Mouse (Mus musculus): ENCODE results near the gene Uqcc1.
"Not testable (repeated sequence)": the region's sequence is repeated elsewhere in the genome, so short reads cannot be mapped to it uniquely, and the experiment has no call there.

Uqcc1 gene

DNA sequence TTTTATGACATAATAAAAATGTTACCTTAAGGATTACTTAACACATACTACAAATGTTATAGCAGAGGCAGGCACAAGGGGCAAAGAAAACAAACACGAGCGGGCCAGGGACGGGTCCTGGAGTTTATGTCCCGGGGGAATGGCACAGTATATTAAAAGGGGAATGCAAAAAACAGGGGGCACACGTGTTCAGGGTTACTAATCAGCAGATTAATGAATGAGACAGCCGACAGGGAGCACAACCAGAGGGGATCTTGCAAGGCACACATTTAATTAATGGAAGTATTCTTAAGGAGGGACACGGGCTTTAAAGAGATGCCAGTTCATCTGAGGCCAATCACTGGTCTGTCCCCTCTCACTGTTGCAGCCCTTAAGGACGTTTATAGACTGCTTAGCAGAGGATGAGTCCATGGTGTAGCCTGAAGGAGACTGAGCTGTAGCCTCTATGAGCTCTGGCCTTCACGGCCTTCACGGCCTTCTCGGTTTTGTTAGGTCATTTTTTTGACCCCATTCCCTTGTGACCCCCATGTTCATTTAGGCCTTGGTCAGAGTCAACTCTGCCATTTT lies 66.7 kb downstream of the Uqcc1 start:
- in situ Hi-C loops (cut with MboI; ENCODE audit: low sequenced_read_pairs), result no loop called here

GRCm38 (mm10) chr2:155862573-155863300 lies 67.4 kb downstream of the Uqcc1 start:
- in situ Hi-C loops (cut with MboI; ENCODE audit: low sequenced_read_pairs), result no loop called here

- in situ Hi-C loops (cut with MboI; ENCODE audit: low sequenced_read_pairs), result no loop called here
These were observed 68.5 kb downstream of the Uqcc1 start for GRCm38 (mm10) chr2:155861581-155861980.

GRCm38 (mm10) chr2:155860102-155860501 lies 70.0 kb downstream of the Uqcc1 start:
- in situ Hi-C loops (cut with MboI; ENCODE audit: low sequenced_read_pairs), result no loop called here

GRCm38 (mm10) chr2:155852536-155852935 lies 77.6 kb downstream of the Uqcc1 start:
- in situ Hi-C loops (cut with MboI; ENCODE audit: low sequenced_read_pairs), result loop anchor here (5.0 kb wide), 1 partner anchor 95 kb away; the partner anchor contains the start of gene Gdf5

- in situ Hi-C loops (cut with MboI; ENCODE audit: low sequenced_read_pairs), result loop anchor here (5.0 kb wide), 1 partner anchor 97 kb away; the partner anchor contains the start of gene Gdf5
These were observed 80.0 kb downstream of the Uqcc1 start for GRCm38 (mm10) chr2:155850120-155850519.

DNA sequence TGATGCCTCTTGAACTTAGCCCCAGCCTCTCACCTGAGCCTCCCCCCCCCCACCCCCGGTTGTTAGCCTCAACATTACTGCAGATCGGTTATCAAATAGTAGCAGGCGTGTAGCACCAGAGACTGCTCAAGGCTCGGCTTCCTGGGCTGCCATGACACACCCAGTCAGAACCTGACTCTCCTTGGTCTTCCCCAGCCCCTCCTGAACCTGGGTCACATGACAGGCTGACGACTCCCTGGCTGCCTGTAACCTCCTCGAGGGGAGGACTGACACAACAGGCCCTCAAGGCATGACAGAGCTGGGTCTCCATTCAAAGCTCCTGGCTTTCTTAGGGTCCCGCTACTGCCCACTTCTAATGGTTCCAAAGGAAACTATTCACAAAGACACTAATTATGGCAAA lies 80.6 kb downstream of the Uqcc1 start:
- in situ Hi-C loops (cut with MboI; ENCODE audit: low sequenced_read_pairs), result no loop called here

- in situ Hi-C loops (cut with MboI; ENCODE audit: low sequenced_read_pairs), result no loop called here
These were observed 81.8 kb downstream of the Uqcc1 start for GRCm38 (mm10) chr2:155848291-155848690.

DNA sequence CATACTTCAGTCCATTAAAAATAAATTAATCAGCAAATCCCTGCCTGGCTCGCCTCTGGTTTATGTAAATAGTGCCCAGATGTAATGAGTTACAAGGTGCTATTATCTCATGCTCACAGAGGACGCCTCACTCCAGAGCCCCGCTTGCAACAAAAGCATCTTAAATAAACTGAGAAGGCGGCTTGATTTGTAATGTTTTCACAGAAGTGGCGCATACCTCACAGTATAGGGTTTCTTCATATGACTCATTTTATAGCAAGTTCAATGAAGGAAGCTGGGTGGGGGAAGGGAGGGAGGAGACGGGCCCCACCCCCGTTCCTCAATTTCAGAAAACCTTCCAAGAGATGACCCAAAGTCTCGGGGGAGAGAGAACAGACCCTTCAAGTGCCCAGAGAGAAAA lies 83.2 kb downstream of the Uqcc1 start:
- in situ Hi-C loops (cut with MboI; ENCODE audit: low sequenced_read_pairs), result no loop called here

GRCm38 (mm10) chr2:155838961-155839360 lies 91.1 kb downstream of the Uqcc1 start:
- in situ Hi-C loops (cut with MboI; ENCODE audit: low sequenced_read_pairs), result no loop called here

- in situ Hi-C loops (cut with MboI; ENCODE audit: low sequenced_read_pairs), result no loop called here
These were observed 92.1 kb downstream of the Uqcc1 start for GRCm38 (mm10) chr2:155837961-155838360.

DNA sequence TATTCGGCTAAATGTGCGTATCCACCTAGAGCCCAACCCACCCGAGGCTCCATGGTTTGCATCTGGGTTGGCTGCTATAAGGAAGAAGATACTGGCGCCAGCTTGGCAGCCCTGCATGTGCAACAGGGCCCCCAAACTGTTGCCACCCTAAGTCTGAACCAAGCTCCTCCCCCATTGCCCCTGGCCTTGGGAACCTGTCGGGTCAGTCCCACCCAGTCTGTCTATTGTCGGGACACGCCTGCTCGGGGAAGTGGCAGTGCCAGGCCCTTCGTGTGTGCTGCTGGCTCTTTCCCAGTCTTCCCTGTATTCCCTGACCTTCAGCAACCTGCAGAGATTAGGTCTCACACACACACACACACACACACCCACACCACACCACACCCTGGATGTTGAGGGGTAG lies 95.4 kb downstream of the Uqcc1 start, which contains the start of gene Fam83c:
TSS of gene Fam83c (minus strand) at position 123 of the 400 bp plus-strand sequence.
- in situ Hi-C loops (cut with MboI; ENCODE audit: low sequenced_read_pairs), result no loop called here

- in situ Hi-C loops (cut with MboI; ENCODE audit: low sequenced_read_pairs), result not testable (repeated sequence)
These were observed 98.0 kb downstream of the Uqcc1 start for GRCm38 (mm10) chr2:155832087-155832486.

- in situ Hi-C loops (cut with MboI; ENCODE audit: low sequenced_read_pairs), result no loop called here
These were observed 98.8 kb downstream of the Uqcc1 start for GRCm38 (mm10) chr2:155831302-155831701.

- in situ Hi-C loops (cut with MboI; ENCODE audit: low sequenced_read_pairs), result no loop called here
These were observed 99.3 kb downstream of the Uqcc1 start for GRCm38 (mm10) chr2:155830841-155831240.

GRCm38 (mm10) chr2:155826630-155827424 lies 103.3 kb downstream of the Uqcc1 start, which contains the start of gene Eif6:
Eif6 (minus strand) TSS chr2:155826925.
- in situ Hi-C loops (cut with MboI; ENCODE audit: low sequenced_read_pairs), result no loop called here

GRCm38 (mm10) chr2:155825904-155826629 lies 104.0 kb downstream of the Uqcc1 start:
- in situ Hi-C loops (cut with MboI; ENCODE audit: low sequenced_read_pairs), result no loop called here

- in situ Hi-C loops (cut with MboI; ENCODE audit: low sequenced_read_pairs), result no loop called here
These were observed 106.4 kb downstream of the Uqcc1 start for GRCm38 (mm10) chr2:155823722-155824121.

GRCm38 (mm10) chr2:155820779-155821178 lies 109.3 kb downstream of the Uqcc1 start:
- in situ Hi-C loops (cut with MboI; ENCODE audit: low sequenced_read_pairs), result no loop called here

- in situ Hi-C loops (cut with MboI; ENCODE audit: low sequenced_read_pairs), result no loop called here
These were observed 110.5 kb downstream of the Uqcc1 start for GRCm38 (mm10) chr2:155819449-155820251.

GRCm38 (mm10) chr2:155819392-155819448 lies 110.9 kb downstream of the Uqcc1 start, which contains the start of gene BC029722:
BC029722 (minus strand) TSS chr2:155819426.
- in situ Hi-C loops (cut with MboI; ENCODE audit: low sequenced_read_pairs), result no loop called here

All from CH12F3 (cell line).